14 mouse cellular contexts compared by ENCODE assay signal in genomic region chr17:10757455-10757854, GRCm38 (mm10).
"Had no signal": no experiment of that assay in that cellular context is flagged by ENCODE, and none has a peak within 500 bp of the region (broad histone marks: within the 10 kb centered on the region; RNA-seq: fewer than 3 reads in every experiment).

No protein-coding gene starts in this region.

- ATAC-seq: hindbrain, embryonic 16.5 days; inflammation-experienced regulatory T-cells, adult 6 months; intestine, embryonic 15.5 days; intestine, postnatal 0 days had no signal

- DNase-seq: gastrocnemius, postnatal 14 days; heart, adult 18-20 months; heart, postnatal 10 days; heart, postnatal 4 days; kidney, adult 18-20 months; kidney, adult 8-10 months; kidney, postnatal 10 days; kidney, postnatal 25 days; kidney, postnatal 4 days; liver had no signal
